Mouse (Mus musculus) megakaryocyte, embryonic 14.5 days (primary cell): ENCODE results near the gene Bcl3. TPM values are rescaled to one million over a fixed set of nuclear protein-coding genes. Genes with fewer than 3 reads are reported as not detected.

Source experiments
- H3K27me3 ChIP-seq: replicated peaks from 2 replicates; pipeline ENCODE3; 2012; ENCODE audit warnings: inconsistent platforms
- H3K36me3 ChIP-seq: replicated peaks from 2 replicates; pipeline ENCODE3; 2012; ENCODE audit warnings: low read length, inconsistent platforms, mixed read lengths
- H3K4me1 ChIP-seq: 2 replicates; pipeline ENCODE4 v1.6.1; 2012; ENCODE audit warnings: inconsistent platforms
- H3K4me3 ChIP-seq: replicated peaks from 2 replicates; pipeline ENCODE3; 2012; ENCODE audit warnings: moderate library complexity, mild to moderate bottlenecking, inconsistent platforms
- H3K9me3 ChIP-seq: 2 replicates; pipeline ENCODE4 v1.6.1; 2012; ENCODE audit warnings: inconsistent platforms
- FLI1 ChIP-seq: IDR thresholded peaks from 2 replicates; pipeline ENCODE4 v1.6.1; 2012; ENCODE audit warnings: low read length, inconsistent platforms, mixed read lengths
- GATA1 ChIP-seq: IDR thresholded peaks from 3 replicates; pipeline ENCODE4 v1.6.1; 2012; ENCODE audit warnings: mixed read lengths, low read length, inconsistent platforms, borderline replicate concordance
- polyA plus RNA-seq: library from polyadenylated mRNA; stranded (reverse); fragments of >175 nt; gene quantifications from 2 replicates; pipeline ENCODE4 v1.2.3, GENCODE M21; 2012; ENCODE audit warnings: low replicate concordance; ENCODE audit not compliant: insufficient read depth

Gene Bcl3
- polyA plus RNA-seq, 1 experiment = 183 TPM

GRCm38 (mm10) chr7:19856283-19856682, 33.7 kb upstream of the Bcl3 start:
- Histone ChIP-seq H3K36me3 (no peaks in the 10 kb centered on the region), H3K4me1 (peaks cover 27% of the 10 kb centered on the region), H3K9me3 (no peaks in the 10 kb centered on the region), H3K4me3 (no peak overlapping the region), H3K27me3 (peaks cover 77% of the 10 kb centered on the region)
- no peak for TF ChIP-seq FLI1
- no peak for TF ChIP-seq GATA1

GRCm38 (mm10) chr7:19855663-19856062, 33.1 kb upstream of the Bcl3 start:
- Histone ChIP-seq H3K27me3 (peaks cover 78% of the 10 kb centered on the region), H3K4me1 (peaks cover 27% of the 10 kb centered on the region), H3K4me3 (no peak overlapping the region), H3K36me3 (no peaks in the 10 kb centered on the region), H3K9me3 (no peaks in the 10 kb centered on the region)
- TF ChIP-seq FLI1 (no peak), GATA1 (no peak)

- no peaks in the 10 kb centered on the region for H3K36me3 ChIP-seq
- peaks cover 69% of the 10 kb centered on the region for H3K27me3 ChIP-seq
- H3K4me1 ChIP-seq = peaks cover 20% of the 10 kb centered on the region
- TF ChIP-seq GATA1 (no peak), FLI1 (no peak)
- no peak overlapping the region for H3K4me3 ChIP-seq
- H3K9me3 ChIP-seq = peaks cover 4% of the 10 kb centered on the region
Observed at GRCm38 (mm10) chr7:19853526-19853925, 31.0 kb upstream of the Bcl3 start.

GRCm38 (mm10) chr7:19851858-19852570, 29.4 kb upstream of the Bcl3 start, which contains the start of gene Gm19345:
Gm19345 (plus strand) TSS chr7:19852003.
- H3K27me3 ChIP-seq = peaks cover 62% of the 10 kb centered on the region
- H3K4me3 ChIP-seq = peak within 1 kb of the TSS; percentile 64
- TF ChIP-seq GATA1 = no peak
- no peaks in the 10 kb centered on the region for H3K36me3 ChIP-seq
- peaks cover 32% of the 10 kb centered on the region for H3K4me1 ChIP-seq
- H3K9me3 ChIP-seq = peaks cover 4% of the 10 kb centered on the region

- Histone ChIP-seq H3K27me3 (peaks cover 17% of the 10 kb centered on the region), H3K36me3 (no peaks in the 10 kb centered on the region), H3K9me3 (no peaks in the 10 kb centered on the region), H3K4me3 (peak overlapping the region; percentile 35), H3K4me1 (peaks cover 56% of the 10 kb centered on the region)
- TF ChIP-seq GATA1 = no peak
- no peak for TF ChIP-seq FLI1
Observed at GRCm38 (mm10) chr7:19844521-19845171, 22.1 kb upstream of the Bcl3 start.

GRCm38 (mm10) chr7:19843561-19843960, 21.0 kb upstream of the Bcl3 start:
- Histone ChIP-seq H3K4me3 (peak overlapping the region; percentile 53), H3K27me3 (peaks cover 15% of the 10 kb centered on the region), H3K36me3 (no peaks in the 10 kb centered on the region), H3K9me3 (no peaks in the 10 kb centered on the region), H3K4me1 (peaks cover 59% of the 10 kb centered on the region)
- TF ChIP-seq FLI1 (no peak), GATA1 (no peak)

GRCm38 (mm10) chr7:19842885-19843504, 20.4 kb upstream of the Bcl3 start:
- Histone ChIP-seq H3K4me3 (no peak overlapping the region), H3K4me1 (peaks cover 56% of the 10 kb centered on the region), H3K36me3 (no peaks in the 10 kb centered on the region), H3K9me3 (no peaks in the 10 kb centered on the region), H3K27me3 (peaks cover 12% of the 10 kb centered on the region)
- TF ChIP-seq FLI1 (no peak), GATA1 (no peak)

GRCm38 (mm10) chr7:19841686-19842413, 19.3 kb upstream of the Bcl3 start:
- Histone ChIP-seq H3K4me1 (peaks cover 48% of the 10 kb centered on the region), H3K36me3 (no peaks in the 10 kb centered on the region), H3K9me3 (no peaks in the 10 kb centered on the region), H3K4me3 (no peak overlapping the region), H3K27me3 (peaks cover 10% of the 10 kb centered on the region)
- no peak for TF ChIP-seq GATA1
- TF ChIP-seq FLI1 = no peak

- Histone ChIP-seq H3K9me3 (no peaks in the 10 kb centered on the region), H3K4me1 (peaks cover 51% of the 10 kb centered on the region), H3K27me3 (peaks cover 10% of the 10 kb centered on the region), H3K4me3 (no peak overlapping the region), H3K36me3 (no peaks in the 10 kb centered on the region)
- no peak for TF ChIP-seq FLI1
- TF ChIP-seq GATA1 = no peak
Observed at GRCm38 (mm10) chr7:19840936-19841335, 18.4 kb upstream of the Bcl3 start.

GRCm38 (mm10) chr7:19840371-19840770, 17.8 kb upstream of the Bcl3 start:
- H3K4me3 ChIP-seq = no peak overlapping the region
- H3K27me3 ChIP-seq = peaks cover 10% of the 10 kb centered on the region
- peaks cover 51% of the 10 kb centered on the region for H3K4me1 ChIP-seq
- no peaks in the 10 kb centered on the region for H3K36me3 ChIP-seq
- no peaks in the 10 kb centered on the region for H3K9me3 ChIP-seq
- TF ChIP-seq GATA1 (no peak), FLI1 (no peak)
